Mouse (Mus musculus) hindbrain, embryonic 14.5 days (tissue): ENCODE results near the gene Tmem223. TPM values are rescaled to one million over a fixed set of nuclear protein-coding genes. Genes with fewer than 3 reads are reported as not detected.

Experiments used
- ATAC-seq: fragments of 200-750 bp; cut with Nextera tagmentation; 2 replicates; pipeline ENCODE4 v1.8.0; 2017; ENCODE audit warnings: moderate number of reproducible peaks, mild to moderate bottlenecking, moderate TSS enrichment, moderate library complexity; ENCODE audit not compliant: low FRiP score
- DNase-seq: peaks from one replicate; pipeline ENCODE4 v3.0.0-alpha.2; 2015; ENCODE audit warnings: low spot score
- H3K27ac ChIP-seq: fragments of 300-500 bp; sonication (generic); 2 replicates; pipeline ENCODE4 v1.5.1; 2014; ENCODE audit warnings: mild to moderate bottlenecking, moderate library complexity
- H3K27me3 ChIP-seq: fragments of 300-500 bp; sonication (generic); 2 replicates; pipeline ENCODE4 v1.6.1; 2014; ENCODE audit warnings: mild to moderate bottlenecking, low read length, mixed read lengths; ENCODE audit not compliant: control insufficient read depth, insufficient read depth
- H3K36me3 ChIP-seq: fragments of 300-500 bp; sonication (generic); replicated peaks from 2 replicates; pipeline ENCODE4 v1.6.1; 2014; ENCODE audit not compliant: control insufficient read depth, insufficient read depth
- H3K4me1 ChIP-seq: fragments of 300-500 bp; sonication (generic); replicated peaks from 2 replicates; pipeline ENCODE4 v1.6.1; 2014; ENCODE audit warnings: antibody characterized with exemption, low read length, mixed read lengths; ENCODE audit not compliant: control insufficient read depth, insufficient read depth
- H3K4me2 ChIP-seq: fragments of 300-500 bp; sonication (generic); replicated peaks from 2 replicates; pipeline ENCODE4 v1.6.1; 2014; ENCODE audit warnings: mild to moderate bottlenecking, moderate library complexity
- H3K4me3 ChIP-seq: fragments of 300-500 bp; sonication (generic); replicated peaks from 2 replicates; pipeline ENCODE4 v1.5.1; 2014; ENCODE audit warnings: mild to moderate bottlenecking, low read length
- H3K9ac ChIP-seq: fragments of 300-500 bp; sonication (generic); 2 replicates; pipeline ENCODE4 v1.6.1; 2014
- H3K9me3 ChIP-seq: fragments of 300-500 bp; sonication (generic); 2 replicates; pipeline ENCODE4 v1.6.1; 2016; ENCODE audit warnings: low read length; ENCODE audit not compliant: control insufficient read depth
- WGBS: fragments of 180-500 bp; shearing (Covaris S2); extraction: QIAGEN DNeasy Blood & Tissue Kit; methylation state at CpG from one replicate; pipeline ENCODE4 v1.1.7; 2014; 5-methylcytosine and 5-hydroxymethylcytosine counted together
- polyA plus RNA-seq: library from polyadenylated mRNA; unstranded; fragments of >200 nt; fragmentation: Nextera tagmentation; extraction: Ambion mirVana; gene quantifications from 2 replicates; pipeline ENCODE4 v1.2.1, GENCODE M21; 2014

The Tmem223 gene
- polyA plus RNA-seq = 209 and 273 TPM in 2 replicates

GRCm38 (mm10) chr19:8770567-8771270 lies at the start of gene Tmem223:
TSS of gene Tmem223 (plus strand) at chr19:8770996.
- H3K4me3 ChIP-seq = peak within 1 kb of the TSS; percentile 59
- H3K27ac ChIP-seq = peak within 1 kb of the TSS; percentile 82
- ATAC-seq (peak; percentile 56), DNase-seq (peak; percentile 79)
- peaks cover 69% of the 10 kb centered on the region for H3K36me3 ChIP-seq
- WGBS = 16% methylated on average over 29 of the region's 29 CpGs
- H3K4me1 ChIP-seq = peaks cover 36% of the 10 kb centered on the region
- no peaks in the 10 kb centered on the region for H3K27me3 ChIP-seq
- peak within 1 kb of the TSS; percentile 86 for H3K4me2 ChIP-seq
- H3K9me3 ChIP-seq = no peaks in the 10 kb centered on the region; the same call in 1 of the 2 replicates
- peak within 1 kb of the TSS; percentile 86 for H3K9ac ChIP-seq

- DNase-seq (no peak), ATAC-seq (no peak)
- no peaks in the 10 kb centered on the region for H3K9me3 ChIP-seq
- 0 out of 2 replicates have a peak overlapping the region, but pooled peaks have one; percentile 82 for H3K9ac ChIP-seq
- H3K27me3 ChIP-seq = no peaks in the 10 kb centered on the region
- peak overlapping the region; percentile 84 for H3K4me2 ChIP-seq
- H3K36me3 ChIP-seq = peaks cover 24% of the 10 kb centered on the region
- no peak overlapping the region for H3K27ac ChIP-seq
- H3K4me1 ChIP-seq = peaks cover 28% of the 10 kb centered on the region
- peak overlapping the region; percentile 67 for H3K4me3 ChIP-seq
- WGBS = 84% methylated on average over 1 of the region's 1 CpGs
Measured at GRCm38 (mm10) chr19:8721378-8721777, 49.4 kb upstream of the Tmem223 start.

GRCm38 (mm10) chr19:8722021-8722420 lies 48.8 kb upstream of the Tmem223 start:
- DNase-seq (no peak), ATAC-seq (no peak)
- WGBS = 63% methylated on average over 4 of the region's 4 CpGs

DNA sequence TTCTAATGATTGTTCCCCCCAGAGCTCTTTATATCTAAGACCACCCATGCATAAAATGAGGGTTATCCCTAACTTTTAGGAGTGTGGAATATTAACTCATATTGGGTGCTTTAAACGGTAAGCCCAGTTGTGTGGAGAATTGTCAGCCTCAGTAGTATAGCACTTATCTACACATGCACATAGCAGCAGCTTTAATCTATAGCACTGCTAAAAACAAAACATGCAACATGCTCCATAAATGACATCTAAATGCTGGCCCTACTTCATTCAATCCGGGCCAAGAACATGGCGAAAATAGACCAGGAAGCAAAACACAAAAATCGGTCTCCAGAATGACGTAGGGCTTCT lies 48.3 kb upstream of the Tmem223 start:
- 2% methylated on average over 5 of the region's 5 CpGs for WGBS
- DNase-seq (no peak), ATAC-seq (peak; percentile 0; the same call in 1 of the 2 replicates)
- Histone ChIP-seq H3K9ac (peak overlapping the region; percentile 82), H3K4me1 (peaks cover 28% of the 10 kb centered on the region), H3K27me3 (no peaks in the 10 kb centered on the region), H3K4me2 (peak overlapping the region; percentile 84), H3K27ac (peak overlapping the region; percentile 95), H3K36me3 (peaks cover 33% of the 10 kb centered on the region), H3K4me3 (peak overlapping the region; percentile 67), H3K9me3 (no peaks in the 10 kb centered on the region)

More at GRCm38 (mm10) chr19:8722021-8722420, 48.8 kb upstream of the Tmem223 start:
- Histone ChIP-seq H3K36me3 (peaks cover 31% of the 10 kb centered on the region), H3K9ac (peak overlapping the region; percentile 82), H3K9me3 (no peaks in the 10 kb centered on the region), H3K4me1 (peaks cover 28% of the 10 kb centered on the region), H3K27me3 (no peaks in the 10 kb centered on the region), H3K4me2 (peak overlapping the region; percentile 84), H3K27ac (peak overlapping the region; percentile 95), H3K4me3 (peak overlapping the region; percentile 67)

DNA sequence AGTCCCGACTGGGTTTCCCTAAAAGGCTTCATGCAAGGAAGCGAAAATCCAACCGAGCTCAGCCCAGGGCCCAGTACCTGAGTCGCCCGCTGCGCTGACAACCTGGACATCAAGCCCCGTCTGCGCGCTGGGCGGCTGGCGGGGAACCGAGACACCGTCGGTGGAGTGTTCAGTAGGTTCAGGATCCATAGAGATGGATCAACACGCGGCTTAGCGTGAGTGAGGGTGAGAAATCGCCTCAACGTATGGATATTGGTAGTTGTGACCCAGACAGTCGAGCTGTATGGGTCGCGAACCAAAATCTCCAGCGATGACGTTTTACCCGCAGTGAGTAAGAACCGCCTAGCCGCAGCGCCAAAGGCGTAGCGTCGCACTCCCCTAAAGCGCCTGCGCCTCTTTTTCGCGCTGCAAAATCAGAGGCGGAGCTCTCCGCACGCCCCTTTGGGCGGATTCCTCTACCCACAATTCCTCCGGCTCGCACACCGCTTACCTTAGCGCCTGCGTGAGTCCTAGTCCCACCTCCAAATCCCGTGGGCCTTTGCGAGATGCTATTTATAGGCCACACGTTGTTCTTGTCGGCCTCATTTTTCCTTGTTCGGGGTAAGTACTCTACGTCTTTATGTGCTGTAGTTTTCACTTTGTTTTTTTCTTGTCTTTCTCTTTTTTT lies 47.8 kb upstream of the Tmem223 start, which contains the start of gene Slc3a2:
Gene Slc3a2, minus strand, starts transcription at position 463 of the 667 bp plus-strand sequence.
- peak within 1 kb of the TSS; percentile 95 for H3K27ac ChIP-seq
- peaks cover 33% of the 10 kb centered on the region for H3K36me3 ChIP-seq
- no peaks in the 10 kb centered on the region for H3K9me3 ChIP-seq
- peak within 1 kb of the TSS; percentile 84 for H3K4me2 ChIP-seq
- ATAC-seq = peak; percentile 98
- peak; percentile 99 for DNase-seq
- peaks cover 28% of the 10 kb centered on the region for H3K4me1 ChIP-seq
- under 1% methylated on average over 50 of the region's 50 CpGs for WGBS
- H3K27me3 ChIP-seq = no peaks in the 10 kb centered on the region
- H3K9ac ChIP-seq = peak within 1 kb of the TSS; percentile 88
- H3K4me3 ChIP-seq = peak within 1 kb of the TSS; percentile 67

DNA sequence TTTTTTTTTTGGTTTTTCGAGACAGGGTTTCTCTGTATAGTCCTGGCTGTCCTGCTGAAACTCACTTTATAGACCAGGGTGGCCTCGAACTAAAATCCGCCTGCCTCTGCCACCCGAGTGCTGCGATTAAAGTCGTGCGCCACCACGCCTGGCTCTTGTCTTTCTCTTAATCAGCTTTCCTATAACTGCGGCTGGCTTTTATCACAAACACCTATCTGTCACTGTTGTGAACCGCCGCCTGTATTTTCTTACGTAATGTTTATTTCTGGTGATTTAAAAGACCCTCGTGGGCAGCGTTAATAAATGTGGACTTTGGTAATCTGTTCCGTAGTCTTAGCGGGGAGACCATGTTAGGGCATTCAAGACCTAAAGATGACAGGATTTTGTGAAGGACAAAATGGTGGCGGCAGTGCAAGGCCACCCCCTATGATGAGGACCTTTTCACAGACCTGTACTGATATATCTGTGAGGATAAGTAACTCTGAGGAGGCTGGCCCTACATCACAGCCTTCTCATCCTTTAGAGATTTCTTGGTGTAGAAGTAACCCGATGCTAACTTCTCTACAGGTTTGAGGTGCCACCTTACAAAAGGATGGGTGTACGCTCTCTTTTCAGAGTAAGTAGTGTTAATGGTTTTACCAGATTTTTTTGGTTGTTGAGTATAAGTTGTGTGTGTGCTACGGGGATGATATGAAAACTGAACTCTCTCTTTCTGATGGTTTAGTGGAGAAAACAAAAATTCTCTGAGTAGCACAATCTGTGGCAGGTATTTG lies 47.0 kb upstream of the Tmem223 start:
- no peak for DNase-seq
- under 1% methylated on average over 20 of the region's 20 CpGs for WGBS
- ATAC-seq = no peak
- Histone ChIP-seq H3K27me3 (no peaks in the 10 kb centered on the region), H3K36me3 (peaks cover 33% of the 10 kb centered on the region), H3K4me1 (peaks cover 28% of the 10 kb centered on the region), H3K9ac (peak overlapping the region; percentile 88), H3K9me3 (no peaks in the 10 kb centered on the region), H3K27ac (peak overlapping the region; percentile 76), H3K4me2 (peak overlapping the region; percentile 84), H3K4me3 (peak overlapping the region; percentile 67)

DNA sequence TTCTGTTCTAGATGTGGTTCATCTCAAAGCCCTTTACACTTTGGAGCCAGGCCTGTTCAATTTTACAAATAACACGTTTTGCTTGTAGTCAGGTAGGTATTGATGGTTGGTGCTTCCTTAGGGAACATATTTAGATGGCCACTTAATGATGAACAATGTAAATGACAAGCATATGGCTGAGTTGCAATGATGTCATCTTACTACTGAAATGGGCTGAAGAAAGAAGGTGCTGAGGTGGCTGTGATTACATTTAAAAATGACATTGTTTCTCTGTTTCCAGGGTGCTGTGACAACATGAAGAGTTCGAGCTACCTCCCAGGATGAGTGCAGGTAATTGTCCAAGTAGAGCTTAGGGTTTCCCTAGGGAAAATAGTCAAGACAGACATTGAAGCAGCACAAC lies 46.4 kb upstream of the Tmem223 start:
- Histone ChIP-seq H3K9me3 (no peaks in the 10 kb centered on the region), H3K27me3 (no peaks in the 10 kb centered on the region), H3K9ac (peak overlapping the region; percentile 88), H3K4me2 (peak overlapping the region; percentile 84), H3K4me3 (peak overlapping the region; percentile 67), H3K27ac (no peak overlapping the region), H3K36me3 (peaks cover 33% of the 10 kb centered on the region), H3K4me1 (peaks cover 28% of the 10 kb centered on the region)
- DNase-seq (no peak), ATAC-seq (no peak)
- WGBS = 1% methylated on average over 2 of the region's 2 CpGs

- Histone ChIP-seq H3K4me3 (peak overlapping the region; percentile 67), H3K4me1 (peaks cover 28% of the 10 kb centered on the region), H3K27me3 (no peaks in the 10 kb centered on the region), H3K9ac (peak overlapping the region; percentile 88), H3K4me2 (peak overlapping the region; percentile 84), H3K27ac (no peak overlapping the region), H3K9me3 (no peaks in the 10 kb centered on the region), H3K36me3 (peaks cover 31% of the 10 kb centered on the region)
- 51% methylated on average over 4 of the region's 4 CpGs for WGBS
- ATAC-seq (no peak), DNase-seq (no peak)
Measured at GRCm38 (mm10) chr19:8725081-8725613, 45.6 kb upstream of the Tmem223 start.
